Mouse (Mus musculus) MEL (cell line): ENCODE data around the gene St6galnac3. TPM values are rescaled to one million over a fixed set of nuclear protein-coding genes. Genes with fewer than 3 reads are reported as not detected.

Experiments
- DNase-seq: peaks from one replicate; pipeline ENCODE4 v3.0.0; 2011; ENCODE audit warnings: low read depth, low spot score
- H3K27ac ChIP-seq: 2 replicates; pipeline ENCODE4 v1.5.1; 2012; ENCODE audit warnings: low read depth, mild to moderate bottlenecking, control low read depth, low read length, moderate library complexity; ENCODE audit not compliant: control insufficient read depth
- H3K27me3 ChIP-seq, 2 experiments: fragments of 150-350 bp in 1 of 2; sonication (generic) in 1 of 2; 2 replicates each; pipeline ENCODE4 v1.6.1; 2012; ENCODE audit warnings: low read length in 2 of 2, mild to moderate bottlenecking in 2 of 2, improper control_type of control experiment in 1 of 2, moderate library complexity in 1 of 2; ENCODE audit not compliant: insufficient read depth in 2 of 2, control insufficient read depth in 1 of 2
- H3K36me3 ChIP-seq, 2 experiments: 2 replicates each; pipeline ENCODE4 v1.6.1; 2012 to 2014; ENCODE audit warnings: low read length in 2 of 2, improper control_type of control experiment in 1 of 2, inconsistent platforms in 1 of 2, mild to moderate bottlenecking in 1 of 2; ENCODE audit not compliant: insufficient read depth in 2 of 2, control insufficient read depth in 1 of 2
- H3K4me1 ChIP-seq, 2 experiments: fragments of 150-350 bp in 1 of 2; sonication (generic) in 1 of 2; 2 replicates each; pipeline ENCODE4 v1.6.1; 2012; ENCODE audit warnings: low read length in 2 of 2, improper control_type of control experiment in 1 of 2, mild to moderate bottlenecking in 1 of 2; ENCODE audit not compliant: insufficient read depth in 2 of 2, control insufficient read depth in 1 of 2
- H3K4me3 ChIP-seq, 2 experiments: fragments of 150-350 bp in 1 of 2; sonication (generic) in 1 of 2; 2 replicates each; pipeline ENCODE4 v1.5.1; 2012; ENCODE audit warnings: low read depth in 2 of 2, low read length in 2 of 2, mild to moderate bottlenecking in 2 of 2, moderate library complexity in 2 of 2, control low read depth in 1 of 2, improper control_type of control experiment in 1 of 2; ENCODE audit not compliant: control insufficient read depth in 1 of 2, insufficient read depth in 1 of 2
- H3K79me2 ChIP-seq: 2 replicates; pipeline ENCODE4 v1.6.1; 2012; ENCODE audit warnings: mild to moderate bottlenecking, low read length, moderate library complexity; ENCODE audit not compliant: control insufficient read depth, poor library complexity, insufficient read depth
- H3K9ac ChIP-seq: 2 replicates; pipeline ENCODE4 v1.6.1; 2012; ENCODE audit warnings: low read depth, mild to moderate bottlenecking, control low read depth, low read length, moderate library complexity; ENCODE audit not compliant: control insufficient read depth, poor library complexity, severe bottlenecking
- H3K9me3 ChIP-seq: fragments of 150-350 bp; sonication (generic); replicated peaks from 2 replicates; pipeline ENCODE4 v1.6.1; 2012; ENCODE audit warnings: mild to moderate bottlenecking, low read length, improper control_type of control experiment, moderate library complexity; ENCODE audit not compliant: insufficient read depth
- BHLHE40 ChIP-seq: IDR thresholded peaks from 2 replicates; pipeline ENCODE4 v1.6.1; 2012; ENCODE audit warnings: low read depth, mild to moderate bottlenecking, inconsistent platforms, low read length, improper control_type of control experiment, borderline replicate concordance
- CHD1 ChIP-seq: IDR thresholded peaks from 2 replicates; pipeline ENCODE4 v1.6.1; 2012; ENCODE audit warnings: low read depth, mild to moderate bottlenecking, inconsistent platforms, low read length, improper control_type of control experiment
- CHD2 ChIP-seq: IDR thresholded peaks from 2 replicates; pipeline ENCODE4 v1.6.1; 2011; ENCODE audit warnings: low read length, improper control_type of control experiment
- CTCF ChIP-seq, 3 experiments: IDR thresholded peaks in 2 of 3; conservative IDR thresholded peaks in 1 of 3; 2 replicates each; pipeline ENCODE4 v1.5.1; 2011 to 2012; ENCODE audit warnings: low read length in 3 of 3, low read depth in 2 of 3, mild to moderate bottlenecking in 2 of 3, improper control_type of control experiment in 1 of 3, inconsistent platforms in 1 of 3, mixed read lengths in 1 of 3, moderate library complexity in 1 of 3; ENCODE audit not compliant: control insufficient read depth in 1 of 3, insufficient read depth in 1 of 3, poor library complexity in 1 of 3, severe bottlenecking in 1 of 3
- E2F4 ChIP-seq: IDR thresholded peaks from 2 replicates; pipeline ENCODE4 v1.6.1; 2011; ENCODE audit warnings: low read depth, low read length, improper control_type of control experiment, borderline replicate concordance
- ELF1 ChIP-seq: IDR thresholded peaks from 2 replicates; pipeline ENCODE4 v1.6.1; 2014; ENCODE audit warnings: low read depth, mild to moderate bottlenecking, inconsistent platforms, low read length, improper control_type of control experiment, moderate library complexity
- EP300 ChIP-seq, 2 experiments: IDR thresholded peaks; 2 replicates each; pipeline ENCODE4 v1.6.1; 2011; ENCODE audit warnings: improper control_type of control experiment in 2 of 2, low read length in 2 of 2, low read depth in 1 of 2, mild to moderate bottlenecking in 1 of 2
- ETS1 ChIP-seq: IDR thresholded peaks from 2 replicates; pipeline ENCODE4 v1.6.1; 2012; ENCODE audit warnings: low read depth, mild to moderate bottlenecking, inconsistent platforms, low read length, improper control_type of control experiment, moderate library complexity
- GABPA ChIP-seq: IDR thresholded peaks from 2 replicates; pipeline ENCODE4 v1.6.1; 2012; ENCODE audit warnings: low read depth, mild to moderate bottlenecking, inconsistent platforms, low read length, improper control_type of control experiment, moderate library complexity
- GATA1 ChIP-seq: IDR thresholded peaks from 2 replicates; pipeline ENCODE4 v1.6.1; 2011; ENCODE audit warnings: low read depth, low read length, improper control_type of control experiment
- HCFC1 ChIP-seq: IDR thresholded peaks from 2 replicates; pipeline ENCODE4 v1.6.1; 2012; ENCODE audit warnings: low read depth, mild to moderate bottlenecking, inconsistent platforms, low read length, improper control_type of control experiment, moderate library complexity
- JUND ChIP-seq: IDR thresholded peaks from 2 replicates; pipeline ENCODE4 v1.6.1; 2011; ENCODE audit warnings: low read depth, mild to moderate bottlenecking, improper control_type of control experiment, low read length
- KAT2A ChIP-seq: conservative IDR thresholded peaks from 2 replicates; pipeline ENCODE4 v1.6.1; 2012; ENCODE audit warnings: low read depth, low read length, improper control_type of control experiment, inconsistent platforms
- MAFK ChIP-seq: IDR thresholded peaks from 2 replicates; pipeline ENCODE4 v1.6.1; 2011; ENCODE audit warnings: low read depth, mild to moderate bottlenecking, low read length, improper control_type of control experiment, borderline replicate concordance
- MAX ChIP-seq: IDR thresholded peaks from 2 replicates; pipeline ENCODE4 v1.6.1; 2011; ENCODE audit warnings: low read length, improper control_type of control experiment
- MAZ ChIP-seq: IDR thresholded peaks from 2 replicates; pipeline ENCODE4 v1.6.1; 2012; ENCODE audit warnings: low read depth, mild to moderate bottlenecking, inconsistent platforms, low read length, improper control_type of control experiment
- MEF2A ChIP-seq: IDR thresholded peaks from 2 replicates; pipeline ENCODE4 v1.6.1; 2014; ENCODE audit warnings: low read depth, mild to moderate bottlenecking, inconsistent platforms, low read length, improper control_type of control experiment; ENCODE audit not compliant: poor library complexity, insufficient replicate concordance, severe bottlenecking; ENCODE audit errors: extremely low read depth
- MXI1 ChIP-seq: IDR thresholded peaks from 2 replicates; pipeline ENCODE4 v1.6.1; 2011; ENCODE audit warnings: mild to moderate bottlenecking, low read depth, low read length, improper control_type of control experiment
- MYB ChIP-seq: IDR thresholded peaks from 2 replicates; pipeline ENCODE4 v1.6.1; 2011; ENCODE audit warnings: mild to moderate bottlenecking, low read depth, low read length, improper control_type of control experiment
- MYC ChIP-seq: IDR thresholded peaks from 2 replicates; pipeline ENCODE4 v1.6.1; 2011; ENCODE audit warnings: low read depth, mild to moderate bottlenecking, low read length, improper control_type of control experiment, moderate library complexity
- NELFE ChIP-seq: IDR thresholded peaks from 2 replicates; pipeline ENCODE4 v1.6.1; 2011; ENCODE audit warnings: low read depth, low read length, improper control_type of control experiment
- NRF1 ChIP-seq: IDR thresholded peaks from 2 replicates; pipeline ENCODE4 v1.6.1; 2014; ENCODE audit warnings: low read depth, mild to moderate bottlenecking, inconsistent platforms, low read length, improper control_type of control experiment, moderate library complexity; ENCODE audit not compliant: poor library complexity, insufficient read depth, severe bottlenecking
- POLR2A ChIP-seq, 2 experiments: IDR thresholded peaks; 2 replicates each; pipeline ENCODE4 v1.6.1; 2011 to 2012; ENCODE audit warnings: low read length in 2 of 2, mild to moderate bottlenecking in 2 of 2, control low read depth in 1 of 2, improper control_type of control experiment in 1 of 2, low read depth in 1 of 2, moderate library complexity in 1 of 2; ENCODE audit not compliant: control insufficient read depth in 1 of 2, insufficient read depth in 1 of 2, poor library complexity in 1 of 2
- POLR2AphosphoS2 ChIP-seq: IDR thresholded peaks from 2 replicates; pipeline ENCODE4 v1.6.1; 2011; ENCODE audit warnings: low read length, improper control_type of control experiment
- RAD21 ChIP-seq: IDR thresholded peaks from 2 replicates; pipeline ENCODE4 v1.6.1; 2011; ENCODE audit warnings: mild to moderate bottlenecking, low read depth, low read length, improper control_type of control experiment
- SIN3A ChIP-seq: IDR thresholded peaks from 2 replicates; pipeline ENCODE4 v1.6.1; 2012; ENCODE audit warnings: low read length, improper control_type of control experiment, inconsistent platforms
- SMC3 ChIP-seq: IDR thresholded peaks from 2 replicates; pipeline ENCODE4 v1.6.1; 2011; ENCODE audit warnings: low read depth, low read length, improper control_type of control experiment
- TAL1 ChIP-seq: IDR thresholded peaks from 2 replicates; pipeline ENCODE4 v1.6.1; 2012; ENCODE audit warnings: mild to moderate bottlenecking, inconsistent platforms, low read length, moderate library complexity, mixed read lengths
- TBP ChIP-seq: IDR thresholded peaks from 2 replicates; pipeline ENCODE4 v1.8.0; 2011; ENCODE audit warnings: low read depth, low read length, improper control_type of control experiment
- TCF12 ChIP-seq: IDR thresholded peaks from 2 replicates; pipeline ENCODE4 v1.6.1; 2014; ENCODE audit warnings: low read depth, mild to moderate bottlenecking, inconsistent platforms, low read length, improper control_type of control experiment, moderate library complexity
- UBTF ChIP-seq: IDR thresholded peaks from 2 replicates; pipeline ENCODE4 v1.6.1; 2012; ENCODE audit warnings: low read depth, mild to moderate bottlenecking, inconsistent platforms, low read length, improper control_type of control experiment, moderate library complexity, borderline replicate concordance; ENCODE audit not compliant: insufficient read depth
- USF1 ChIP-seq: IDR thresholded peaks from 2 replicates; pipeline ENCODE4 v1.6.1; 2014; ENCODE audit warnings: low read depth, mild to moderate bottlenecking, inconsistent platforms, low read length, improper control_type of control experiment, moderate library complexity
- USF2 ChIP-seq, 2 experiments: IDR thresholded peaks; 2 replicates each; pipeline ENCODE4 v1.6.1; 2011 to 2012; ENCODE audit warnings: improper control_type of control experiment in 2 of 2, low read length in 2 of 2, borderline replicate concordance in 1 of 2, inconsistent platforms in 1 of 2, low read depth in 1 of 2, mild to moderate bottlenecking in 1 of 2; ENCODE audit not compliant: insufficient read depth in 1 of 2
- ZC3H11A ChIP-seq: IDR thresholded peaks from 2 replicates; pipeline ENCODE4 v1.6.1; 2012; ENCODE audit warnings: low read depth, mild to moderate bottlenecking, inconsistent platforms, low read length, improper control_type of control experiment
- ZKSCAN1 ChIP-seq: IDR thresholded peaks from 2 replicates; pipeline ENCODE4 v1.6.1; 2012; ENCODE audit warnings: low read depth, mild to moderate bottlenecking, inconsistent platforms, low read length, improper control_type of control experiment, moderate library complexity
- ZMIZ1 ChIP-seq: IDR thresholded peaks from 2 replicates; pipeline ENCODE4 v1.6.1; 2012; ENCODE audit warnings: low read depth, mild to moderate bottlenecking, inconsistent platforms, low read length, improper control_type of control experiment, moderate library complexity
- ZNF384 ChIP-seq: IDR thresholded peaks from 2 replicates; pipeline ENCODE4 v1.6.1; 2012; ENCODE audit warnings: low read depth, mild to moderate bottlenecking, inconsistent platforms, low read length, improper control_type of control experiment
- polyA plus RNA-seq, 2 experiments: library from polyadenylated mRNA; stranded (reverse) in 1 of 2; unstranded in 1 of 2; fragments of >175 nt in 1 of 2; fragments of >200 nt in 1 of 2; gene quantifications; 2 replicates each; pipeline versions ENCODE4 v1.2.1 to v1.2.4; 2012; ENCODE audit warnings: low replicate concordance in 2 of 2, low read depth in 1 of 2; ENCODE audit not compliant: insufficient read length in 2 of 2, insufficient read depth in 1 of 2, missing spikeins in 1 of 2
- total RNA-seq: library from RNA; depleted of rRNA; stranded (reverse); fragments of 300-350 nt; gene quantifications from 2 replicates; pipeline ENCODE4 v1.2.3, GENCODE M21; 2012

Gene St6galnac3
- total and polyA plus RNA-seq, 3 experiments, result 7.8 to 11.4 TPM; not detected in 1

DNA sequence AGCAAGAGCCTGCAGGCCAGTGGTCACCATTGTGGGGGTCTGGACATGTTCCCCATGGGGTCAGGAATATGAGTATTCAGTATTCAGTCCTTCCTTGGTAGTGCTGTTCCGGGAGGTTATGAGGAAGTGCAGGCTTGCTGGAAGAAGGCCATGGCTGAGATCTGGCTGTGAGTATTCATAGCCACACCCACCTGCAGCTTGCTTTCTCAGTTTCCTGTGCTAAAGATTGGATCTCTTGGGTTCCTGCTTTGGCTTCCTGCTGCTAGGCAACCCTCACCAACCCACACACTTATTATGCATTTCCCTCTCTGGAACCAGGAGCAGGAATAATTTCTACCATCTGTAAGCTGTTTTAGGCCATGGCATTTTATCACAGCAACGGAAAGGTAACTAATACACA, 267.8 kb downstream of the St6galnac3 start:
- TF ChIP-seq POLR2A (IDR thresholded peaks at IDR 0.05; ENCODE audit: control insufficient read depth in 1 of 2, insufficient read depth in 1 of 2, low read depth in 1 of 2, low read length in 2 of 2, poor library complexity in 1 of 2), result no peak
- peak; percentile 80 for TF ChIP-seq ELF1
- no peak for TF ChIP-seq NELFE
- no peak for TF ChIP-seq BHLHE40
- TF ChIP-seq GABPA, result no peak
- 0 out of 2 replicates have a peak, but pooled peaks have one; percentile 57 for TF ChIP-seq HCFC1
- no peak for TF ChIP-seq USF2 (IDR thresholded peaks at IDR 0.05; ENCODE audit: borderline replicate concordance in 1 of 2, insufficient read depth in 1 of 2, low read depth in 1 of 2, low read length in 2 of 2)
- TF ChIP-seq RAD21, result no peak
- no peak for TF ChIP-seq USF1
- no peak for TF ChIP-seq NRF1
- TF ChIP-seq MAX, result 0 out of 2 replicates have a peak, but pooled peaks have one; percentile 40
- peak; percentile 43 to 50; a peak in 3 of 4 replicates for TF ChIP-seq EP300 (IDR thresholded peaks at IDR 0.05; ENCODE audit: low read depth in 1 of 2, low read length in 2 of 2)
- TF ChIP-seq UBTF, result no peak
- no peak for TF ChIP-seq SMC3
- no peak for TF ChIP-seq TCF12
- no peak for TF ChIP-seq MAZ
- peak; percentile 75 for TF ChIP-seq MXI1
- no peak for TF ChIP-seq ZKSCAN1
- TF ChIP-seq TAL1, result no peak
- TF ChIP-seq ETS1, result peak; percentile 46; the same call in 1 of the 2 replicates
- TF ChIP-seq SIN3A, result peak; percentile 77
- no peak for TF ChIP-seq TBP
- no peak for TF ChIP-seq MYB
- no peak for TF ChIP-seq POLR2AphosphoS2
- no peak for TF ChIP-seq ZC3H11A
- TF ChIP-seq GATA1, result peak; percentile 77
- TF ChIP-seq MEF2A, result no peak
- TF ChIP-seq E2F4, result no peak
- no peak for TF ChIP-seq CHD1
- TF ChIP-seq ZMIZ1, result no peak
- TF ChIP-seq CTCF (IDR thresholded peaks at IDR 0.05 in 2 of 3, conservative IDR thresholded peaks at IDR 0.05 in 1 of 3; ENCODE audit: control insufficient read depth in 1 of 3, insufficient read depth in 1 of 3, low read depth in 2 of 3, low read length in 3 of 3, poor library complexity in 1 of 3, severe bottlenecking in 1 of 3), result no peak
- no peak for TF ChIP-seq CHD2
- TF ChIP-seq MYC, result no peak
- TF ChIP-seq KAT2A, result no peak
- no peak for TF ChIP-seq JUND
- no peak for TF ChIP-seq ZNF384
- no peak for TF ChIP-seq MAFK
- TF ChIP-seq, all 39 proteins: peak for 8
- peaks cover 8% of the 10 kb centered on the region for H3K79me2 ChIP-seq
- no peaks in the 10 kb centered on the region for H3K9me3 ChIP-seq
- no peaks in the 10 kb centered on the region for H3K27me3 ChIP-seq
- H3K27ac ChIP-seq, result peak overlapping the region; percentile 39; the same call in 1 of the 2 replicates
- peak; percentile 93 for DNase-seq
- H3K9ac ChIP-seq, result no peak overlapping the region
- peaks cover 13 to 37% of the 10 kb centered on the region in 2 experiments for H3K4me1 ChIP-seq
- no peak overlapping the region for H3K4me3 ChIP-seq
- peaks cover 0 to 21% of the 10 kb centered on the region in 2 experiments; a peak in 2 of 4 replicates for H3K36me3 ChIP-seq
